Mouse (Mus musculus): ENCODE measurements around the gene Tcp11l1. TPM values are rescaled to one million over a fixed set of nuclear protein-coding genes. Genes with fewer than 3 reads are reported as not detected.

Gene Tcp11l1
- polyA plus RNA-seq, 1 experiment: 7.8 TPM

GRCm38 (mm10) chr2:104658659-104659058 lies 53.3 kb downstream of the Tcp11l1 start:
- no peaks in the 10 kb centered on the region for H3K27me3 ChIP-seq (ENCODE audit: control insufficient read depth, insufficient read depth, insufficient read length)
- peaks cover 57% of the 10 kb centered on the region for H3K36me3 ChIP-seq (ENCODE audit: control insufficient read depth, insufficient read depth)
- H3K79me2 ChIP-seq (ENCODE audit: control insufficient read depth, insufficient read depth): no peaks in the 10 kb centered on the region
- no peak overlapping the region for H3K4me3 ChIP-seq
- no peak overlapping the region for H3ac ChIP-seq (ENCODE audit: control insufficient read depth, insufficient read length)
- no peak overlapping the region for H3K4me2 ChIP-seq (ENCODE audit: low read depth)
- no peak for TF ChIP-seq MAX (IDR thresholded peaks at IDR 0.05; ENCODE audit: low read depth)
- no peak for TF ChIP-seq MYOD1 (IDR thresholded peaks at IDR 0.05; ENCODE audit: control insufficient read depth in 1 of 3, insufficient read length in 2 of 3, low read depth in 2 of 3)
- no peak for TF ChIP-seq SRF (IDR thresholded peaks at IDR 0.05; ENCODE audit: control insufficient read depth, insufficient read length, low read depth)
- TF ChIP-seq MYOG (IDR thresholded peaks at IDR 0.05; ENCODE audit: control insufficient read depth in 1 of 3, insufficient read depth in 1 of 3, insufficient read length in 2 of 3, low read depth in 2 of 3): no peak
- no peak for TF ChIP-seq E2F4 (IDR thresholded peaks at IDR 0.05; ENCODE audit: insufficient read depth)
- no peak for TF ChIP-seq TCF3 (IDR thresholded peaks at IDR 0.05; ENCODE audit: insufficient read length, low read depth)
- no peak for TF ChIP-seq POLR2A (IDR thresholded peaks at IDR 0.05; ENCODE audit: insufficient read length, low read depth)
- TF ChIP-seq REST (IDR thresholded peaks at IDR 0.05; ENCODE audit: insufficient read depth, insufficient read length): no peak
- TF ChIP-seq POLR2AphosphoS2 (IDR thresholded peaks at IDR 0.05; ENCODE audit: insufficient read length, low read depth): no peak

- no peak overlapping the region for H3K4me3 ChIP-seq
- H3K27me3 ChIP-seq (ENCODE audit: control insufficient read depth, insufficient read depth, insufficient read length): no peaks in the 10 kb centered on the region
- peaks cover 15% of the 10 kb centered on the region for H3K36me3 ChIP-seq (ENCODE audit: control insufficient read depth, insufficient read depth)
- no peak for TF ChIP-seq TCF3 (IDR thresholded peaks at IDR 0.05; ENCODE audit: insufficient read length, low read depth)
- TF ChIP-seq E2F4 (IDR thresholded peaks at IDR 0.05; ENCODE audit: insufficient read depth): no peak
- TF ChIP-seq SRF (IDR thresholded peaks at IDR 0.05; ENCODE audit: control insufficient read depth, insufficient read length, low read depth): no peak
- TF ChIP-seq POLR2AphosphoS2 (IDR thresholded peaks at IDR 0.05; ENCODE audit: insufficient read length, low read depth): no peak
- no peak for TF ChIP-seq USF1 (IDR thresholded peaks at IDR 0.05; ENCODE audit: low read depth)
- no peak for TF ChIP-seq REST (IDR thresholded peaks at IDR 0.05; ENCODE audit: insufficient read depth, insufficient read length)
- TF ChIP-seq CEBPB (IDR thresholded peaks at IDR 0.05; ENCODE audit: insufficient read depth, poor library complexity, severe bottlenecking): no peak
- TF ChIP-seq POLR2A (IDR thresholded peaks at IDR 0.05; ENCODE audit: insufficient read length, low read depth): no peak
- TF ChIP-seq MAX (IDR thresholded peaks at IDR 0.05; ENCODE audit: low read depth): no peak
- no peak for TF ChIP-seq TCF12 (IDR thresholded peaks at IDR 0.05; ENCODE audit: insufficient read depth, poor library complexity, severe bottlenecking)
- peaks cover 10% of the 10 kb centered on the region for H3K79me2 ChIP-seq (ENCODE audit: control insufficient read depth, insufficient read depth)
- H3K4me2 ChIP-seq (ENCODE audit: low read depth): no peak overlapping the region
- H3ac ChIP-seq (ENCODE audit: control insufficient read depth, insufficient read length): no peak overlapping the region
Observed at GRCm38 (mm10) chr2:104615985-104616711, 95.8 kb downstream of the Tcp11l1 start.

GRCm38 (mm10) chr2:104614786-104615185 lies 97.2 kb downstream of the Tcp11l1 start:
- H3K4me2 ChIP-seq (ENCODE audit: low read depth): no peak overlapping the region
- peaks cover 12% of the 10 kb centered on the region for H3K79me2 ChIP-seq (ENCODE audit: control insufficient read depth, insufficient read depth)
- H3K27me3 ChIP-seq (ENCODE audit: control insufficient read depth, insufficient read depth, insufficient read length): no peaks in the 10 kb centered on the region
- TF ChIP-seq CEBPB (IDR thresholded peaks at IDR 0.05; ENCODE audit: insufficient read depth, poor library complexity, severe bottlenecking) (no peak), TCF12 (IDR thresholded peaks at IDR 0.05; ENCODE audit: insufficient read depth, poor library complexity, severe bottlenecking) (no peak), TCF3 (IDR thresholded peaks at IDR 0.05; ENCODE audit: insufficient read length, low read depth) (no peak), MYOD1 (IDR thresholded peaks at IDR 0.05; ENCODE audit: control insufficient read depth in 1 of 3, insufficient read length in 2 of 3, low read depth in 2 of 3) (no peak)
- H3ac ChIP-seq (ENCODE audit: control insufficient read depth, insufficient read length): no peak overlapping the region
- H3K4me3 ChIP-seq: no peak overlapping the region
- H3K36me3 ChIP-seq (ENCODE audit: control insufficient read depth, insufficient read depth): peaks cover 26% of the 10 kb centered on the region

Other genes with a start within 250 kb of the Tcp11l1 start
- gene Hipk3, start 217.7 kb downstream of the Tcp11l1 start, polyA plus RNA-seq (2012; fragmentation: generic; extraction: Trizol): 14.3 TPM
- gene Cstf3, start 121.6 kb downstream of the Tcp11l1 start, polyA plus RNA-seq (2012; fragmentation: generic; extraction: Trizol): 12.0 TPM
- gene Pin1rt1, start 4.2 kb upstream of the Tcp11l1 start, polyA plus RNA-seq (2012; fragmentation: generic; extraction: Trizol): not detected
- 4.3 TPM for gene Depdc7, start 30.7 kb upstream of the Tcp11l1 start, polyA plus RNA-seq (2012; fragmentation: generic; extraction: Trizol)
- 4.1 TPM for gene Qser1, start 104.6 kb upstream of the Tcp11l1 start, polyA plus RNA-seq (2012; fragmentation: generic; extraction: Trizol)
- 0.48 TPM for gene Prrg4, start 137.7 kb upstream of the Tcp11l1 start, polyA plus RNA-seq (2012; fragmentation: generic; extraction: Trizol)
- gene Ccdc73, start 155.6 kb upstream of the Tcp11l1 start, polyA plus RNA-seq (2012; fragmentation: generic; extraction: Trizol): 0.18 TPM

Data from myocyte (in vitro differentiated cells).